Mouse (Mus musculus) stomach, postnatal 0 days (tissue): Measurements from ENCODE around the gene Ythdf1.

Experiments
- CTCF ChIP-seq: IDR thresholded peaks from 2 replicates; pipeline ENCODE4 v1.5.1; 2016; ENCODE audit warnings: antibody characterized with exemption, low read depth, mild to moderate bottlenecking, moderate library complexity
- EP300 ChIP-seq: optimal IDR thresholded peaks from 2 replicates; pipeline ENCODE3; 2016; ENCODE audit warnings: antibody characterized with exemption

DNA sequence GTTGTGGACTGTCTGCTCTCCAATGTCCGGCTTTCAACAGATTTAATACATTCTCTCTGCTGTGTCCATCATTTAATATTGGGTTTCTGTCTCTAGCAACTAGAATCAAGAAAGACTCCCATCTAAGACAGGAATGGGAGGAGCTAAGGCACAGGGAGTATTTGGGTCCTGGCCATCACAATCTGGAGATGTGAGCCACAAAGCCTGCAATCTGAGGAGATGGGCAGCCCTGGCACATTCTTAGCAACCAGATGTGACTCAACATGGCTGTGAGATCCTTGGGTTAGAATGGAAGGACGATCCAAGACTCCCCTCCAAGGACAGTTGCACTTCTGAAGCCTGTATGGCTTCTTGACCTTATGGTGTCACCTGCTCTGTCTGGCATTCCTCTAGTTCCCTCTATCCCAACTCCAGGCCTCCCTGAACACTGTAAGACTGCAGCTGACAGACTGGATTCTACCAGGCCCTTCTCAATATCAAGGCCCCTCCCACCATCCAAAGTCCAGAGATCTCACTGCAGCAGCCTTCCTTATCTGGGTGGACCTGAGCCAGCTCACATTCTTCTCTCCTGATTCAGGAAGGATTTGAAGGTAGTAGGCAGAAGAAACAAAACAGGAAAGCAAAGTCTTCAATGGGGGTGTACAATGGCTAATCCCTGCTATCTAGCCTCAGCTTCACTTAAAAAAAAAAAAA lies 42.0 kb upstream of the Ythdf1 start:
- TF ChIP-seq CTCF (no peak), EP300 (no peak)
